Mouse (Mus musculus) liver, postnatal 0 days (tissue): ENCODE results near the gene Ldb3.

ENCODE experiments used
- CTCF ChIP-seq: sonication (generic); IDR thresholded peaks from 2 replicates; pipeline ENCODE4 v1.5.1; 2016; ENCODE audit warnings: antibody characterized with exemption, low read depth
- EP300 ChIP-seq: IDR thresholded peaks from 2 replicates; pipeline ENCODE4 v1.6.1; 2016; ENCODE audit warnings: antibody characterized with exemption, low read depth, mild to moderate bottlenecking

DNA sequence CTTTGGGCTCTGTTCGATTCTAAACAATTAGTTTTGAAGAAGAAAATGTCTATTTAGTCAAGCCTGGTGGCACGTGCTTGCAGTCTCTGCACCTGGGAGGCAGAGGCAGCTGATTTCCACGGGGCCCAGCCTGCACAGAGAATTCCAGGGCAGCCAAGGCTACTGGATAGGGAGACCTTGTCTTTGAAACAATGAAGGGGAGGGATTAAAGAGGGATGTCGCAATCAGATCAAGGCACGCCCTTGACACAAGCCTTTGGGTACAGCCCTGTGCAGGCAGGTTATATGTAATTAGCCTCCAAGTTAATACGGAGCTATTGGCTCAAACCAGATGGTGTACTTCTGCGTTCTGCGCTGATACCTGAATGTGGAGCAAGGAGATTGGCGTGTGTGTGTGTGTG, 30.3 kb upstream of the Ldb3 start:
- TF ChIP-seq EP300 (no peak), CTCF (no peak)
